Mouse (Mus musculus): ENCODE measurements around the gene Abca9. TPM values are rescaled to one million over a fixed set of nuclear protein-coding genes. Genes with fewer than 3 reads are reported as not detected.

Abca9 gene
- 0.09 to 0.21 TPM (median 0.14 TPM) in 4 replicates for total RNA-seq (2023; ENCODE audit: inconsistent age)

DNA sequence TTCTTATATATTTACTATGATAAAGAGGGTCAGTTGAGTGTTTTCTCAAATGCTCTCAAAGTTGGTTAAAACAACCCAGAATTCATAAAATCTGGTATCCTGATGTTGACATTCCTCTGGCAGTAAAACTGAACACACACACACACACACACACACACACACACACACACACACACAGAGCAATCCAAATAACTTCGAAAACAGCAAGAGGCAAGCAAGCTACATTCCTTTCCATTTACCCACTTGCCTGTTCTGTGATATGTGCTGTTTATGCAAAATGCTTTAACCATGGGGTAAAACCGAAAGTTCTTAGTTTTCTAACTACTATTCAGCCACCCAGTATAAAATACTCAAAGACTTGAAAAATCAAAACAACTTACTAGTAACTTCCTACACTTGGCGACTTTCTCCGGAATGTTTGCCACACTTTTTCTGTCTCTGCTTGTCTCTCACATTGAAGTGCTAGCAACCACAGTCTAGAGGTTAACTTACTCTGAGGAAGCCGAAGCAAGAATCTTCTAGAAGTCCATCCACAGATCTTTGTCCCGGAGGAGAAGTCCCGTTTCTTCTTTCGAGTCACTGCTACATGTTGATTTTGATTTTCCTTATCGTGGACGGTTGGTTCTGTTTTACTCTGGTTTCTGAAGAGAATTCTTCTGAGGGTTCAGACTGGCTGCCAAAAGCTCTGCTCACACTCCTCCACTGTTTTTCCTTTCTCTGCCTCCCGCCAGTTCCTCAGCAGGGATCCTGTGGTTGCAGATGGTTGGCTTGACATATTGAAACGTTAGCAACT is at the start of gene Abca9:
Gene Abca9, minus strand, starts transcription at position 738 of the 793 bp plus-strand sequence.

DNA sequence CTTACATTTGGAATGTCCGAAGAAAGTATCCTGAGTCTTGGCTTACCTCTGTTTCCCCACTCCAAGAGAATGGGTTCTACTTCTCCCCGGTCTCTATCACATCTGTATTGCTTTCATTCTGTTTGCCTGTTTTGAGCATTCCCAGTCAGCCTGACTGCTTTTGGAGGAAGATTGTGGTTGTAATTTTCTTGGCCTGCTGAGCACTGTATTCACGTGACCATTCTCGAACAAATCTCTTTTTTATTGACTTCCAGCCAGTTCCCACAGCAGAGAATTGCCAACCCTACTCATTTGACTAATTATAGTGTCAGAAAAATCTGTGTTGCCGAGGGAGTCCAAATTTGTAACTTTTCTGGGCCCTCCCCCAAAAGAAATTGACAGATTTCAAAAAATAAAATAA is 72.1 kb downstream of the Abca9 start, which contains the start of gene Abca8a:
Gene Abca8a, minus strand, starts transcription at position 121 of the 400 bp plus-strand sequence.

Other genes with a start within 250 kb of the Abca9 start
- 0.15 to 0.48 TPM (median 0.27 TPM) in 4 replicates for gene Abca8b, start 172.4 kb downstream of the Abca9 start, total RNA-seq (2023; ENCODE audit: inconsistent age)
- gene Abca8a, start 72.2 kb downstream of the Abca9 start, total RNA-seq (2023; ENCODE audit: inconsistent age), result not detected in 4 replicates
- 0.26 to 1.1 TPM (median 0.53 TPM) in 4 replicates for gene Abca6, start 83.6 kb upstream of the Abca9 start, total RNA-seq (2023; ENCODE audit: inconsistent age)
- 4.5 to 6.1 TPM (median 5.2 TPM) in 4 replicates for gene Abca5, start 169.5 kb upstream of the Abca9 start, total RNA-seq (2023; ENCODE audit: inconsistent age)
- 16.4 to 19.8 TPM (median 17.6 TPM) in 4 replicates for gene Map2k6, start 230.9 kb upstream of the Abca9 start, total RNA-seq (2023; ENCODE audit: inconsistent age)